Mouse (Mus musculus) adrenal gland, adult 18-20 months (tissue): ENCODE data around the gene Cnnm2. TPM values are rescaled to one million over a fixed set of nuclear protein-coding genes. Genes with fewer than 3 reads are reported as not detected.
A peak's percentile ranks its signal among the peaks of the same experiment; 100 is the strongest.

Experiments
- DNase-seq, 2 experiments: peaks; one replicate each; pipeline ENCODE4 v3.0.0; 2021 to 2022; ENCODE audit warnings: low spot score in 2 of 2
- total RNA-seq, 2 experiments: library from RNA; stranded (reverse); gene quantifications; 1 replicate in 1 of 2; 2 replicates in 1 of 2; pipeline ENCODE4 v1.2.3; 2021

Gene Cnnm2
- total RNA-seq, 2 experiments from 2014 or later: 34.8 to 50.8 TPM

DNA sequence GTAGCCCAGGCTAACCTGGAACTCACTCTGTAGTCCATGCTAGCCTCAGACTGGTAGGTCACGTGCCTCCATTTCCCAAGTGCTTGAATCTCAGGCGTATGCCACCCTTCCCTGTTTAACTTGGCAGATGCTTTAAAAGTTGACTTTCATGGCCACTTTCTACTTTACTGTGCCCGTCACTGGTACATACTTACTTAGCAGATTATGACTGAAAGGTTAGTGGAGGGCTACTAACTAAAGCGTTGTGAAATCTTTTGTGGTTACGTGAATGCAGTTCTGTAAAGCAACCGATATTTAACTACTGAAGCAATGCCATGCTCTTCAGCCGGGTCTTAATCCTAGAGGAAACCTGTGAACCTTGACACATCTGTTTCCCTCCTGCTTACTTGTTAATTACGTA, 30.5 kb downstream of the Cnnm2 start:
- no peak for DNase-seq

DNA sequence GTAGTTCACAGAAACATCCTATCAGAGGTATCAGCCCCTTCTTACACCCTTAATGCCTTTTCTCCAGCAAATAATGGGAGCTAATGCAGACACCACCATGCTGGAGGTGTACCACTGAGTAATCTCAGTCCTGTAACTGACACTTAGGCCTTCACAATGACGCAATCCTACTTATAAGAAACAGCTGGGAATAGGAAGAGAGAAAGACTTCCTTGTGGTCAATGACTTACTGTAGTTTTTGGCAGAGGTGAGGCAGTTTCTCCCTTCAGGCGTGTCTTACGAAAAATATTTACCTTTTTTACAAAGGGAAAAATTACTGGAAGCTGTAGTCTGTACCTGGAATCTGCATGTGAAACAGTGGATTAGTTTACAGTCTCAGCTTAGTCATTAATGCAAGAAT, 31.1 kb downstream of the Cnnm2 start:
- no peak for DNase-seq

DNA sequence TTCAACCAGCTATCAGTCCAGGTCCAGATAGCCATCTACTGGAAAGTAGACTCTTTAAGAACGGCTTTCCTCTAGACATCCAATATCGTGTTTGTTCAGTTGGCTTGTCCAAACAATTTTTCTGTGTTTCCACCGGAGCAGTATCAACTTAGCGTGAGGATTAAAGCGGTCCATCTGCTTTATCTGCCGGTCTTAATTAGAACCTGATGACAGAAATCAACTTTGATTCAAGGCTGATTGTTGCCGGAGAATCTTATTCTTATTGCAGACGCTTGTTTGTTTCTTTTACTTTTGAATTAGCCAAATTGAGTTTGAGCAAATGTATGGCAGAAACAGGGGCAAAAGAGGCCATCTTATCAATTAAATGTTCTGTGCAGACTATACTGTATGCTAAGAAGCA, 32.8 kb downstream of the Cnnm2 start:
- no peak for DNase-seq

DNA sequence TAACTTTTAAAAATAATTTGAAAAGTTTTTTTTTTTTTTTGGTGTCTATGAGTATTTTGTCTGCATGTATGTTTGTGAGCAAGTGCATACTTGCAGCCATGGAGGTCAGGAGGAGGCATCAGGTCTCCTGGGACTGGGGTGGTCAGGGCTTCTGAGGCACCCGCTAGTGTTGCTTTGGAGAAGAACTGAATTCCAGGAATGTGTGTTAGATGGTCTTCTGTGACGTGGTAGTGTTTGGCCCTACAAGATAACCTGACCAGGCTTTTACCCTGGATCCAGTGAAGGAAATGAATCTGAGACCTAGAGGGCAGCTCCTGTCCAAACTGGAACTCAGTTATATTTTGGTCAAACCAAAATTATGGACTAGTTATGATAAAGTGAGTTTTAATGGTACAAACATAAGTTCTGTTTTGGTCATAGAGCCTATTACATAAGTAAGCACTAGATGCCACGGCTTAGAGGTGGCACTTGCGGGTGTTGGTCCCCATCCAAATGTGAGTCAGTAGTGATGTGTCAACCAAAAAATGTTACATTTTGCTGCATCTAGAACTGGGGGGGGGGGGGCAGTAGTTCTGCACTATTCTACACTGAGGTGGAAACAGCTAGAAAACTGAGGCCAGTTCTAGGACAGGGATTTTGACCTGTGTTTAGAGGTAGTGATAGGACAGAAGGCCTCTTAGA, 38.6 kb downstream of the Cnnm2 start:
- no peak for DNase-seq

DNA sequence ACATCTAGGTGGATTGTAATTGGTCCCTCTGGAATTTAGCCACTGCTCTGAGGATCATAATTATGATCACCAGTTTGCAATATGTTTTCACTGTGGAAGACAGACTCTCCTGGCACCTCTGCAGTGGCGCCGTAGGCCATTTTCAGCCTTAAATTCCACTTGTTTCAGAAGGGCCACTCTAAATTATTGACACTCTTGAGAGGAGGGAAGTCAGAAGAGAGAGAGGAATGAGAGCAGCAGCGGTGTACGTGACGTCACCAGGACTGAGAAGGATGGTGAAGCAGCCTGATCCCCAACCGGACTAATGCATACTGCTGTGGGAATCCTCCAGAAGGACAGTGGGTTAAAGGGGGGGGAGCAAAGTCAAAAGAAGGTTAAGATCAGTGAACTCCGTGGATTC, 40.1 kb downstream of the Cnnm2 start:
- no peak for DNase-seq

DNA sequence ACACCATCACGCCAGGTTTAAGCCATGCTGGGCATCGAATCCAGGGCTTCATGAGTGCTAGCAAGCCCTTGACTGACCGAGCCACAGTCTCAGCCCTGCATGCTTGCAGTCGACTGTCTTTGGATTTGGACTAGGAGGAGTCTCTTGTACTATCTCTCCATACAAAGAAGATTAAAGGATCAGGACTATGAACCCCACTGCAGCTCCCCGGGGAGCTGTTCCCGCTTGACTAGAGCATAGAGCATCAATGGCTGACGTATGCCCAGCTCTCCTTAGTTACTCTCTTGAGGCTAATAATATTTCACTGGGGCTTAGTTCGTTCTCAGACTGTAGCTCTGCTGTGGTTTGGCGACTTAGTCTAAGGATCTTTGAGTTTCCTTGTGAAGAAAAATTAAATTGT, 40.9 kb downstream of the Cnnm2 start:
- DNase-seq: no peak

DNA sequence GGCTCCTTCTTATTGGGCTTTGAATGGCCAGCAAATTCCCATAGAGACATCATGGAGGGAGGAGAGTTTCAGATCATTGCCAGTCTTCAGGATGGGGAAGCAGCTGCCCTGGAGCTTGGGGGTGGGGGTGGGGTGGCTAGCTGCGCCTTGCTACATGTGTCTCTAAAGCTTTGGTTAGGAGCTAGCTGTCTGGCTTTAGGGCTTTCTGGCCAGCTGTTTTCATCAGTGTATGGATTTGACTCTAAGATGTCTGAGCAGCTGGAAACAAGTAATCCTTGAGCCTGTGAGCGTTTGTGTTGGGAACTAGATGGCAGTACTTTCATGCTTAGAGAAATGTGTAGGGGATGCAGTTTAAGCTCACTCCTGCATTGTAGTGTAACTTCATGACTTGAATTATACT, 42.3 kb downstream of the Cnnm2 start:
- no peak for DNase-seq

DNA sequence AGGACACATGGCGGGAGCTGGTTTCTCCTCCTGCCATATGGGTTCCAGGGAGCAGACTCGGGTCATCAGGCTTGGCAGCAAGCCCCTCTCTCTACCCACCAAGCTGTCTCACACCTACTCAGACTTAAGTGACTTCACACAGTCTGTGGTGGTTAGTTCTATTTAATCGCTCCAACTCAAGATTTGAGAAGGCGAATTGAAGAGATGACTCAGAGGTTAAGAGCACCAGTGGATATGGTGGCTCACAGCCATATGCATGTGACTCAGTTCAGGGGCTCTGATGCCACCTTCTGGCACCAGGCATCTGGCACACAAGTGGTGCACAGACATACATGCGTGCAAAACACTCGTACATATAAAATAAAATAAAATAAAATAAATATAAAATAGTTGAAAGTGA, 43.4 kb downstream of the Cnnm2 start:
- DNase-seq: no peak

DNA sequence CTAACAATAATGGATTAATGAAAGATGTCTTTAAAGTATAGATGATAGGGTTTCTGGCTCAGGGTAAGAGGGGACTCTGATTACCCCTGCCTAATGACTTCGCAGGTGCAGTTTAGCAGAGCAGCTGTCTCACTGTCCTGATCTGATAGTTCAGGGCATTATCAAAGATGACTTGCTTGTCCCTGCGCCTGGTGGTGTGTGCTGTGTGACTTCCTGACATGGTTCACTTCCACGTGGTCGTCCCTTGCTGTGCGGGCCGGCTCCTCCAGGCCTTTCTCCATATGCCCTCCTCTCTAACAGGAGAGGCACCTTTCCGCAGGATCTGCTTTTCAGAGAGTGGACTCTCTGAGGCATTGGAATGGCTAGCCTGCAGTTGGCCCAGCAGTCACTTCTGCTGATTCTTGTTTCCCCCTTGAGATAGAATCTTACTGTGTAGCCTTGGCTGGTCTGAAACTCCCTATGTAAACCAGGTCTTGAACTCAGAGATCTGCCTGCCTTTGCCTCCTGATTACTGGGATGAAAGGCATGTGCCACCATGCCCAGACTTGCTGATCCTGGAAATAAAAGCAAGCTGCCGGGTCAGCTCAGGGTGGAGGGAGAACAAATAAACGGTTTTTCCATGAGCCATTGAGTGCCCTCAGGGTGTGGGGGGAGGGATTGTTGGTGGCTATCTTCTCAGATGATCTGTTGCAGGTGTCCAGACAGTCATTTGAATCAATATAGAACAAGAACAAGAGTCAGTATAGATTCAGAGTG, 44.7 kb downstream of the Cnnm2 start:
- no peak for DNase-seq

DNA sequence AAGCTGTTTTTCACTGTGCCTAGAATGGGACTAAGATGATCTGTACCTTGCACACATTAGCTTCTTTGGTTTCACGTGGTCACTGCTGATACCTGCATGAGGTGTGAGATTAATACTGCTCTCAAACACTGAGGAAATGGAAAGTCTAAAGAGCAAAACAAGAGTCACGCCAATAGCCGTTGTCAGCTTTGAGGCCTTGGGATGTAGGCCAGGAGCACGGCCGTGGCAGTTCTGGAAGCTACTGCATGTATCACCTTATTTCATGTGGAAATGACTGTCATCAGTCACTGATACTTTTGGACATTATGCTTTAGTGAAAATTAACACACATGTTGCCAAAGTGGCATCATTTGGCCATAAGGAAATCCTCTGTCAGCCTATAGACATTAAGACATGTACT, 46.9 kb downstream of the Cnnm2 start:
- peak in 1 of 2 experiments; percentile 30 for DNase-seq

DNA sequence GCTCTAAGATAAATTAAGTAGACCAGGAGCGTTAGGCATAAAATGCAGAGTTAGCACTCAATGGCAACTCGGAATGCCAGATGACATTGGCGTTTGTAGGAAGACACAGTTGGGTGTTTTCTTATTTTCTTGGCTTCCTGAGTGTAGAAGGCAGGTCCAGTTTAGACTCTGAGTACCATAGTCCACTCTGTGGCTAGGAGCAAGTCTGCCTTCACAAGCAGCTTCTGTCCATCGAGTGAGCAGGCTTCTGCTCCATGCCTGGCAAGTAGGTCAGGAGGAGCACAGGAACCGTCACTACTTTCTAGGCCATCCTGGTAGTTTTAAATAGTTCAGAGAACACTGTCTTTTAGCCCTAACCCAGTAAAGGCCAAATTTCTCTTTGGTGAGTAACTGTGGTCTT, 47.6 kb downstream of the Cnnm2 start:
- no peak for DNase-seq

DNA sequence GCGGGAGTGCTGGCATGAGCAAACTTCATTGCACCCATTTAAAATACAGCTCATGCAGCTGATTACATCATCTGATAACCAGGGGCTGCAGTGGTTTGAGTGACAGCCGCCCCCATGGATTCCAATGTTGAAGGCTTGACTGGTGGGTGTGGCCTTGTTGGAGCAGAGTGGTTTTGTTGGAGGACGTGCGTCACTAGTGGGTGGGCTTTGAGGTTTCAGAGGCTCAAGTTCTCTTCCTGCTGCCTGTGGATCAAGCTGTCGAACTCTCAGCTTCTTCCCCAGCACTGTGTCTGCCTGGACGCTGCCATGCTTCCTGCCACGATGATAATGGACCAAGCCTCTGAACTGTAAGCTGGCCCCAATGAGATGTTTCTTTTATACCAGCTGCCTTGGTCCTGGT, 57.9 kb downstream of the Cnnm2 start:
- no peak for DNase-seq

DNA sequence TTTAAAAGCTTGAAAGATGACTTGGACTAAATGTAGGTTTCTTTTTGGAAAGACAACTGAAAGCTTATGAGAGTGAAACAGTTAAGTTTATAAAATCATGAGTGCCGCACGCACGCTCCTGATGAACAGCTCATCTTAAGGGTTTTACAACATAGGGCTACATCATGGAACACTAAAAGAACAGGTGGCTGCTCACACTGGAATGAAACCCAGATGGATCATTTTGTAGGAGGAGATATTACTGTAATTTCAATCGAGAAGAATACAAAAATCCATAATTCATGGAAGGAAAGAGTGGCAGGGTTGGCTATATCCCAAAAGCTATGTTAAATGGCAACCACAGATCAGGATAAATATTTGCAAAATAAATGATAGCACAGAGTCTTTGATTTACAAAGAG, 61.1 kb downstream of the Cnnm2 start:
- no peak for DNase-seq

DNA sequence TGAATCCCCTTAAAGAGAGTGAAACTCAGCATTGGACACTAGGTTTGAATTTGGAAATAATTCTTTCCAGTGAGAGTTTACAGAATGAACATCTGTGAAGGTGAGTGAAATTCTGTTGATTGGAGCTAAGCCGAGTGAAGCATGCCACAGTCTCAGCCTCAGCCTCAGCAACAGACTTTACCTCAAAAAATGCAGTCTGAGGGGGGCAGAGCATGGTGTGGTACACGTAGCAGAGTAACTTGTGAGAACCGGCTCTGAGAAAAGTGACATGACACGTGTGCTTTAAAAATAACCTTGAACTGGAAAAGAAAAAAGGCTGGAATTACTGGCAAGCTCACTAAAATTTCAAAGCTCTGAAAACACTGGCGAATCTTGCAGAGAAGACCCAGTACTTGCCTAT, 62.4 kb downstream of the Cnnm2 start:
- DNase-seq: no peak

DNA sequence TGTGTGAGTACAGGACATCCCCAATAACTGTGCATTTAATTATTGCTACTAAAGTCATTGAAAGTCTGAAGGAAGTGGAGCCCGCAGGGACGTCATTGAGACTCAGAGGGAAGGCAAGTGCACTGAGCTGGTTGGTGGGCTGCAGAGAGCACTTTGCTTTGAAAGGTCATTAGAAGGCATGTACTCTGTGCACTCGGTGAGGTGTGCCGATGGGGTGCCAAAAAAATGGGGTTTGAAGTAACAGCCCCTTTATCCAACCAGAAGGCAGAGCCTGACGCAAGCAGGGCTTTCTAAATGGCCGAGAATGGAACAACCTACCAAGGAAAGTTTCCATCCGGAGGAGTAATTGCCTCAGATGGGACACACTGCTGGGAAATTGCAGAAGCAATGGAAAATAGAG, 63.5 kb downstream of the Cnnm2 start:
- DNase-seq: no peak

DNA sequence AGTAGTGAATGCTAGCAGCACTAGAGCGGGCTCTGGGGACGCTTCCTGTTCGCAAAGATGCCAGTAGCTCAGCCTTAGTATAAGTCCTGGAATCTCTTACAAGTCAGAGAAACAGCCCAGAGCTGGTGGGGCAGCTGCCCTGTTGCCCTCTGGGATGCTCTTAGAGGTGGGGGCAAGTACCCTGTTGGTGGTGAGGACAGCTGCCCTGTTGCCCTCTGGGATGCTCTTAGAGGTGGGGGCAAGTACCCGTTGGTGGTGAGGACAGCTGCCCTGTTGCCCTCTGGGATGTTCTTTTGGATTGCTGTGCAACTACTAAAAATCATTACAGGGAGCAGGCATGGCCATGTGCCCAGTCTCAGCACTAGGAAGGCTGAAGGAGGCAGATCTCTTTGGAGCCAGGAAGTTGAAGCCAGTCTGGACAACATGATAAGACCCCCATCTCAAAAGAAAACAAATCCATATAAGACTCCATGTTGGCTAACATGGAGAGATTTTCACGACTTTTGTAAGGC, 66.3 kb downstream of the Cnnm2 start:
- DNase-seq: no peak

DNA sequence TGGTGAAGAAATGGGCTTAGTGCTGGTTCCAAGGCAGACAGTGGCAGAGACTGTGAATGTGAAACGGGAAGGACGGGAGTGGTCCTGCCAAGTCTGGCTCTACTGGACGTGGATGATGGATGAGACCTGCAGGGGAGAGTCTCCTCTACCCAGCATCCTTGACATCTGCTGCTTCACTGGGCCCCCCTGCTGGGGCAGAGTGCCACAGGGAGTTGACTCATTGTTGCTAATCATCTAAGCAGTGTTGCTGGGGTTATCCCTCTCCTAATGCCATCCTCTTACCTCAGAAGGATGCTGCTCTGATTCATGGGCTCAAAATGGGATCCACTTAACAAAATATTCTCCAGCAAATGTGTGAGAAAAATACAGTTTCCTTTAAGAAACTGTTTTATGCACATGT, 67.6 kb downstream of the Cnnm2 start:
- peak; percentile 35 to 47 for DNase-seq

DNA sequence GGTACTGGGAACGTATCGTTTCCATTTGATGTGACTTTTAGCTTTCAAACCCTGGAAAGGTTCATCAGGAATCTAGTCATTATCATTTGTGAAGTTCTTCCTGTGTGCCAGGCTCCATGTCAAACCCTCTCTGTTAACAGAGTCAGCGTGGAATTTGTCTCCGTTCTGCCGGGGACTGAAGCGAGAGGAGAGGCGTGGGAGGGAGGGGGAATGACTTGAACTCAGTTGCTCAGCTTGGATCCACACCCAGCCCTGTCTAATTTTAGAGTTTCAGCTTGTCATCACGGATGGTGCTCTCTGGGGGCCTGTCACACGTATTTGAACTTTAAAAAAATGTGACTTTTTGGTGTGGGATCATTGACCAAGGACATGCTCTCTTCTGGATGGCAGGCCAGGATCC, 70.0 kb downstream of the Cnnm2 start:
- DNase-seq: no peak

DNA sequence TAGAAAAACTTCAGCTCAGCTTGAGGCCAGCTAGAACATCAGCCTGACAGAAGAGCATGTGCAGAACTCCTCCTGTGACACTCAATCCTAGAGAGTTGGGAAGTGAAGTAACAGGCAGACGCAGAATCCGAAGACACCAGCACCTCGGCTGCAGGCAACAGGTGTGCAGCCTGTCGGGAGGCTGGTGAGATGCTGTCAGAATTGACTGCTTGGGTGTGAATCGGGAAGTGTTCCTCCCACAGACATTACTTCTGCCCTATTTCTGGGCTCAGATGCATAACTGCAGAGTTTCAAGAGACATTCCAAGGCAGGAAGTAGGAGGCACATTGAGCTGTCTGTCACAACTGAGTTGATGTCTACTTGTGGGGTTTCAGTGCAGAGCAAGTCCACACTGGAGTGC, 72.9 kb downstream of the Cnnm2 start:
- DNase-seq: no peak

DNA sequence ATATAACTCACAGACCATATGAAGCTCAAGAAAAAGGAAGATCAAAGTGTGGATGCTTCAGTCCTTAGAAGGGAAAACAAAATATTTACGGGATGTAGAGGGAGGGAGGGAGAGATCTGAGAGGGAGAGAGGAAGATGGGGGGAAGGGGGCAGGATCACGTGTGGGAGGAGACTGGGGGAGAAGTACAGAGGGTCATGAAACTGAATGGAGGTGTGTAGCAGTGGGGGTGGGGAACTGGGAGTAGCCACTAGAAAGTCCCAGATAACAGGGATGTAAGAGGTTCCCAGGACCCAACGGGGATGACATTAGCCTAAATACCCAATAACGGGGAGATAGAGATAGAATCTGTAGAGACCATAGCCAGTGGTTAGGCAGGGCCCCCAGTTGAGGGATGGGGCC, 73.9 kb downstream of the Cnnm2 start:
- DNase-seq: no peak

DNA sequence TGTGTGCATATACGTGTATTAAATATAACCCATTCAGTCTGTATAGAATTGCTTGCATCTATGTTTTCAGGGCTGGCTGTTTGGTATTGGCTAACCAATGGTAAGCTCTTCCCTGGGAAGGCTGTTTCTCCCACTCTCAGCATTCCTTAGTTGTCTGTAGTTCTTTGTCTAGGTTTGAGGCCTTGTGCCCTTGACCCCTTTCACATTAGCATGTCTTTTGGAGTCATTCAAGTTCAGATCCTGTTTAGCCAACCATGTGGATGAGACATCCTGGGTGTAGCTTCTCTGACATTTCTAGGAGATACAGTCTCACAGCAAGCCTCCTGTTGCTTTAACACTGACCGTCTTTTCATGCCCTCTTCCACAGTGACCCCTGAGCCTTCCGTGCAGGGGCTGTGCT, 74.7 kb downstream of the Cnnm2 start:
- no peak for DNase-seq

DNA sequence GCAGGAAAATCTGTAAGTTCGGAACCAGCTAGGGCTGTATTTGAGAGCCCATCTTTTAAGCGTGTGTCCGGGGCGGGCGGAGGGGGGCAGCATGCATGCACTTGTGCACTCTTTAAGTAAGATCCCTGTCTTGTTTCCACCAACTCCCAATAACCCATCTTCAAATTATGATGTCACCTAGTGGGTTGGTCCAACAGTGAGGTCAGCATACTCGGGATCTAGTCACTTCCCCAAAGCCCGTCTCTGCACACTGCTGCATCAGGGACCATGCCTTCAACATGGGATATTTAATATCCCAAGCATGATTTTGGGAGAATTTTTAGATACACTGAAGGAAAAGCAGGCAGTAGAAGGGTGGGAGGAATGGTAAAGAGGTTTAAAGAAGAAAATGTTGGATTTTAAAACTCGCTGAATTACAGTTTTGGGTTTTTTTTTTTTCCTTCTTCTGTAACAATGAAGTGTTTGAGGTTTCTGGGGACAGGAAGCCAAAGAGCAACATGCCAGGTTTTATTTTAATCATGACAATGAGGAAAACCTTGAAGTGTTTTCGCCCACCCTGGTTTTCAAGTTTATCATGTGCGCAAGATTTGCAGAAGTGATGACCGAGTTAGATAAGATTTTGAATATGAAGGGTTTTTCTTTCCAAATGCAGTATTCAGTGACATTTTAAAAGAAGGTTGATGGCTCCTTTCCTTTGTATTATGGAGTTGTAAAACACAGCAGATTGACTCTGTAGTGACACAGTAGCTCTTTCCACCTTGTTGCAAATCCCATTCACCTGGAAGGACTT, 76.1 kb downstream of the Cnnm2 start:
- DNase-seq: no peak
